Mouse (Mus musculus) right cerebral cortex, postnatal 14 days (tissue): ENCODE measurements around the gene Btf3.

Source experiments
- DNase-seq: peaks from one replicate; pipeline ENCODE4 v3.0.0; 2022

Gene Btf3

GRCm38 (mm10) chr13:98336205-98336604 lies 19.4 kb upstream of the Btf3 start:
- no peak for DNase-seq

DNA sequence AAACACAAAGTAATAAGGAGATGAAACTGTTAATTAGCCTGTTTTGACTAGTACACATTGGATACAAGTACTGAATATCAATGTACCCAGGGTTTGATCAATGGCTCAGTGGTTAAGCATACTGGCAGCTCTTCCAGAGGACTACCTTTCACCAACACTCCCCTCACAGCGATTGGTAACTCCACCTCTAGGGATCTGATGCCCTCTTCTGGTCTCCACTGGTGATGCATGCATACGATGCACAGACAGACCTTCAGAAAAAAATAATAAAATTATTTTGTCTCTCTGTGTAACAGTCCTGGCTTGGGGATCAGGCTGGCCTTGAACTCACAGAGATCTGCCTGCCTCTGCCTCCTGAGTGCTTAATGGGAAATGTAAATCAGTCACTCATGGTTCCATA lies 15.3 kb upstream of the Btf3 start:
- DNase-seq = peak; percentile 16

DNA sequence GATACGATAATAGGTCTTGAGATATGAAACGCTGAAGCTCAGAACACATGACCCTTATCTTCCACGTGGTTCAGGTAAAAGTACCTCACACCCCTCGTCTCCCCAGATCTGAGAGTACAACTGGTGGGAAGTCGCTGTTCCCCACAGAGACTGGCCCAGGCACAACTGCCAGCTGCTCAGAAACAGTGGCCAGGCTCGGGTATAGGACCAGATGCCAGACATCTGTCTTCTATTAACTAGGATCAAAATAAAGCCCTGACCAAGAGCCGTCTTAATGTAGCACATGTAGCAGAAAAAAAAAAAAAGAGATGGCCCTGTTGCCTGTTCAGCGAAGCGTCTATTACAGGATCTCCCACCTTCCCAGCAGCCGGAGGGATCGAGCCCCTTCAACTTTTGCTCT lies 8.2 kb upstream of the Btf3 start:
- no peak for DNase-seq

GRCm38 (mm10) chr13:98317911-98318310 lies 1.1 kb upstream of the Btf3 start:
- DNase-seq = no peak

GRCm38 (mm10) chr13:98317246-98317677 lies 456 bp upstream of the Btf3 start:
- DNase-seq = no peak

DNA sequence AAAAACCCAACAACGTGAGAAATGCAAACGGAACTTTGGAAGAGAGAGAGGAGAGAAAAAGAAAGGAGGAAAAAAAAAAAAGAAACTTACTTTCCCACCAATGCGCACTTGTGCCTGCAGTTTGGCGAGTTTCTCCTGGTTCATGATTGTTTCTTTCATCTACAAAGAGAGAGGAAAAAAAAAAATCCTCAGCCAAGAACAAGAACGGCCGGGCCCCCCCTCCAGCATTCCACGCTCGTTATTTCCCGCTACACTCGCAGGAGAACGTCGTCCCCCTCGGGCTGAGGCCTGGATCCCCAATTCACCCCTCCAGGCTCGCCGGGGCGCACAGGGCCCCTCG lies 696 bp downstream of the Btf3 start:
- DNase-seq = no peak

DNA sequence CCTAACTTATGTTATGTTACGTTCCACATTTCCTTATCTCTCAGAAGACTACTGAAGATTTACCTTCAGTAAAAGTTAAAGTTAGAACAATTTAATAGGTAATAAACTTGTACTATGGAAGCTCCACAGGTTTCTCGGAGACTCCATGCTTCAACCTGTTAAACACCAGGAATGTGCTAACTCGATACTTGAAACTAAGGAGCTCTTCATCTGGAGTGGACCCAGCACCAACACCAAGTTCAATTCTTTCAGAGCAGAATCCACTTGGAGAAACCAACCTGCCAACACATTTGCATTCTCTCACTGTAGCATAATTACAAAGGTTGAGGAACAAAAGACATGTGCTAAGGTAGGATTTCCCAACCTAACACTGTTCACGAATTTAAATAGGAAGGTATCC lies 1.7 kb downstream of the Btf3 start:
- no peak for DNase-seq

GRCm38 (mm10) chr13:98313631-98314030 lies 3.2 kb downstream of the Btf3 start:
- DNase-seq = no peak

DNA sequence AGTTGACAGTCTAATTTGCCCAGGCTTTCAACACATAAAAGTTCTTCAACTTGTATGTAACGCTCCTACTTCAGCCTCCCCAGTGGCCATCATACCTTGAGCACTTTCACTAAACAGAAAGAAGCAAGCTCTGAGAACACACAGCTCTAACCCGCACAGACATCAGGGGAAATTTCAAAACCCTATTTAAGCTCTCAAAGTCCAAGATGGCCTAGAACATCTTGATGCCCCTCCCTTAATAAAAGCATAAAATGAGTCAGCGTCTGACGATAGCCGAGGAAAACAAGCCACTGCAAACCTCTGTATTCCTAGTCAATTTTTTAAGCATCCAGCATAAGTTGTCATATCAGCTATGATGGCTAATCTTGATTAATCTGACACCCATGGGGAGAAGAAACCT lies 5.2 kb downstream of the Btf3 start:
- no peak for DNase-seq

- DNase-seq = no peak
These were observed 8.1 kb downstream of the Btf3 start for GRCm38 (mm10) chr13:98308724-98309123.

GRCm38 (mm10) chr13:98308004-98308403 lies 8.8 kb downstream of the Btf3 start:
- no peak for DNase-seq

GRCm38 (mm10) chr13:98306852-98307475 lies 9.8 kb downstream of the Btf3 start:
- DNase-seq = no peak

DNA sequence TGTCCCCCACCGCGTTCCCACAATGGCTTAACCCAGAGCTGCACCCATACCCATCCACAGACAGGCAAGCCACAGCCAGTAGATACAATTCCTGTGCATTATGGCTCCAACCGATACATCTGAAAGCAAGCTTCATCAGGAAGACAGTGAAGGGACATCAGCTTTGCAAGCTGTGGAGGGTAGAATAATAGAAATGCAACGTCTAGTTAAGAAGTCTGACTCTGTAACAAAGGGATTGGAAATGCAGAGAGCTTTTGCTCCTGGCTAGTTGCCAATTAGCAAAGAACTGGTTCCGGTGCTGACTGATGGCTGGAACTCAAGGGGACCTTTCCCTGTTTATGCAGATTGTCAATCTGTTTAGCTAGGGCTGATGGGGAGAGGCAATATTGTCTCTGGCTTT lies 10.4 kb downstream of the Btf3 start:
- no peak for DNase-seq

DNA sequence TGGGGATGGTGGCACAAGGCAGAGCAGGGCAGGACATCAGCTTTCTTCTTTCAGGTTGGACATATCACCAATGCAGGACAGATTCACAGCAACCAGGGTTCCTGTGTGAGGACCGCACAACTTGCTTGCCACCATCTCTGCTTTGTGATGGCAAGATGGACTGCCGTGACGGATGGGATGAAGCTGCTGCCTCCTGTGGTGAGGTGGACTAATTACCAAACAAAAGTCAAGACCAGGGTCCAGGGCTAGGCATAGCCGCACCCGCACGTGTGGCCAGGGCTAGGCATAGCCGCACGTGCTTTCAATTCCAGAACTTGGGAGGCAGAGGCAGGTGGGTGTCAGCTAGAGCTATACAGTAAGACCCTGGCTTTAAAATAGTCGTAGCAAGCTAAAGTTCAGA lies 11.5 kb downstream of the Btf3 start:
- DNase-seq = no peak

DNA sequence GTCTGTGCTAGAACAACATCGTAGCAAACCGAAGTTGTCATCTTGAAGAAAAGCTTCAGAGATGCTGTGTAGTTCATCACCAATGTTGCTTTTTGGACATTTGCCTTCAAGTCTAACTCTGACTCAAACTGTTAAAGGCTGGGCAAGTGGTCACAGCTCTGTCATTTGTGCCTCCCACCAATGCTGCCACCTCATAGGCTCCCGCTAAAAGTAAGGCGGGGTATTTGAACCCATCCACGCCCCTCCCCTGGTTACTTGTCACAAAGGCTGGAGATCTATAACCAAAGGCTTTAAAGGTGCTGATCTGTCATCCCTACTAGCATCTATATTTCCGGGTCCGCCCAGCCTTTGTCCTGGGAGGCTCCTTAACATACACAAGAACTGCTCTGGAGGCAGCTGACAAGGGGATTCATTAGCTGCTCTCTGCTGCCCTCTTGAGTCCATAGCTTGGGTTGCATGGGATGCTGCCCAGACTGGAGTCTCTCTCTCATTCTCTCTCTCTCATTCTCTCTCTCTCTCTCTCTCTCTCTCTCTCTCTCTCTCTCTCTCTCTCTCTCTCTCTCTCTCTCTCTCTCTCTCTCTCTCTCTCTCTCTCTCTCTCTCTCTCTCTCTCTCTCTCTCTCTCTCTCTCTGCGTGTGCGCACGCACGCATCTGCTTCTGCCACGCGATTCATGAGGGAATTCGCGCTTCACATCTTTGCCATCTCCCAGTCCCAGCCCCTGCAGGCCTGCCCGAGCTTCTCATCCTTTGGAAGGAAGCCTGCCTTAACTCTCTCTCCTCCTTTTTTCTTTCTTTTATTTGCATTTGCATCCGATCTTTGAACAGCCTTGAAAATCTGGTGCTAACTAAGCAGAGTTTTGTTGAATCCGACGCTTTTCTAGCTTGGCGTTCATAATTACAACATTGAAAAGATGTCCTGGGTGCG lies 17.7 kb downstream of the Btf3 start:
- peak; percentile 77 for DNase-seq

DNA sequence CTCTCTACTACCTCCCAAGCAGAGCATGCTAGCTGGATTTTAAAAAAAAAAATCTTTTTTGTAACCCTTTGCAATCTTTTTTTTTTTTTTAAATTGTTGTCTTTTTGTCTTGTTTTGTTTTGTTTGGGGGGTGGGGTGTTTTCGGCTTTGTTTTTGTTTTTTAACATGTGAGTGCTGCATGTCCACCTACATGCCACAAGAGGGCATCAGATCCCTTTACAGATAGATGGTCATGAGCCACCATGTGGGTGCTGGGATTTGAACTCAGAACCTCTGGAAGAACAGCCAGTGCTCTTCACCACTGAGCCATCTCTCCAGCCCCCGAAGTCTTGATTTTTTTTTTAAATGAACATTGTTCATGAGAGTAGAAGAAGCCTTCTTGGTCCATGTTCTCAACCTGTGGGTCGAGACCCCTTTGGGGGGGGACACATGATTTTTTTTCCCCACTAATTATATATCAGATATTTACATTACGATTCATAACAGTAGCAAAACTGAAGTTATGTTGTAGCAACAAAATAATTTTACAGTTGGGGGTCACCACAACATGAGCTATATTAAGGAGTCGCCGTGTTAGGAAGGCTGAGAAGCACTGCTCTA lies 18.8 kb downstream of the Btf3 start:
- DNase-seq = no peak

- no peak for DNase-seq
These were observed 20.7 kb downstream of the Btf3 start for GRCm38 (mm10) chr13:98296072-98296471.

GRCm38 (mm10) chr13:98291712-98292111 lies 25.1 kb downstream of the Btf3 start:
- no peak for DNase-seq

- no peak for DNase-seq
These were observed 26.1 kb downstream of the Btf3 start for GRCm38 (mm10) chr13:98290719-98291118.

DNA sequence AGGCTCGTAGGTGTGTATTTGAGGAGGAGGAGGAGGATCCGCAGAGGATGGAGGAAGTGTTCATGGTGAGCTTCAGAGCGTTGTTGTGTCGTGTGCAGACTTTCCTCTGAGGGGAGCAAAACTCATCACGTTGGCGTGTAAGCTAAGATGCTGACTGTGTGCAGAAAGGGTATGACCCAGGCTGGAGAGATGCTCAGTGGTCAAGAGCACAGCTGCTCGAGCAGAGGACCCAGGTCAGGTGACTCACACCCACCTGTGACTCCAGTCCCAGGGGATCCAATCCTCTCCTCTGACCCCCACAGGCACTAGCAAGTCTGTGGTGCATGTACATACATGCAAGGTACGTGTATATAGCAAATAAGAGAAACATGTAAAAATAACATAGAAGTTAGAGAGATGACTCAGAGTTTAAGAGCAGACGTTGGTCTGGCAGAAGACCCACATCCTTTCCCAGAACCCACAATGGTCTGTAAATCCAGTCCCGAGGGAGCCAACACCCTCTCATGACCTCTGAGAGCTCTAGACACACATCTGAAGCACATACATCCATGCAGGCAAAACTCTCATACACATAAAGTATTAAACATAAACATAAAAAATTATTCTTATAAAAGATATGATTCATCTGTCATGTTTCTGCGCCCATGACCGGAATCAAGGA lies 35.7 kb downstream of the Btf3 start:
- DNase-seq = no peak

DNA sequence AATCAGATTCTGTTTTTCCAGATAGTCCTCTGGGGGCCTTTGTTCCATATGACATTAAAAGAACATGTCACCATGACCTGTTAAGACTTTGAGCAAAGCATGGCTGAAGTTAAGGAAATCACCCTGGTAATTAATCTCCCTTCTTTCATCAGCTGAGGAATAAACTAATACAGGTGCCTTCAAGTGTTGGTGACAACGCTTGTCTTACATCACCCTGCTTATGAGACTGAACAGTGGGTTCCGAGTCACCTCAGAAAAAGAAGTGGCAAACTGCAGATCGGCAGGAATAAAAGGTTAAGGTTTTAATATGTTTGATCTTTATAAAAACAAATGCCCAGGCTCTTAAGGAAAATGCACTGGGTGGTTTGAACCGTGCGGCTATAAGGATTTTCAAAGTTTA lies 37.1 kb downstream of the Btf3 start, which contains the start of gene Gm21976:
Gene Gm21976, plus strand, starts transcription at position 202 of the 400 bp plus-strand sequence.
- DNase-seq = no peak

DNA sequence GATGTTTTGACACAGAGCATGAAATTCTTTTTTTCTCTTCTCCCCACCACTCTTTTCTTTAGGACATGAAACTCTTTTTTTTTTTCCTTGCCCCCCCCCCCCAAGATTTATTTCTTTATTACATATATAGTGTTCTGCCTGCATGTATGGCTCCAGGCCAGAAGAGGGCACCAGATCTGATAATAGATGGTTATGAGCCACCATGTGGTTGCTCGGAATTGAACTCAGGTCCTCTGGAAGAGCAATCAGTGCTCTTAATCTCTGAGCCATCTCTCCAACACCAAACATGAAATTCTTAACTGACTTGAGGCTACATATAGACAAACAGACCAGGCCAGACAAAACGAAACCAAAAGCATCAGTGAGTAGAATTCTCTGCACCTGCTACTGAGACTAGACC lies 39.3 kb downstream of the Btf3 start:
- no peak for DNase-seq

DNA sequence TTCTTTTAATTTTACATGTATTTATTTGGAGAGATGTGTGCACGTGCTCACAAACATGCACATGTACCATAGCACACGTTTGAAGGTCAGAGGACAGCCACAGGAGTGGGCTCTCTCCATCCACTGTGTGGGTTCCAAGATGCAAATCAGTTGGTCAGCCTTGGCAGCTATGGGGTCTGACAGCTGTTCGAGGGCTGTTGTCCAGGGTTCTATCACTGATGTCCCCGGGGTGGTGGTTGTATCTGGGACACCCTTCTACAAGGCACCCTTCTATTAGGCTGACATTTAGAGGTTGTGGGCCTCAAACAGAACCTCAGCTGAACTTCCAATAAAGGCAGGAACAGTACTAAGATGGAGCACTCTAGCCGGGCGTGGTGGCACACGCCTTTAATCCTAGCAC lies 40.6 kb downstream of the Btf3 start:
- no peak for DNase-seq

DNA sequence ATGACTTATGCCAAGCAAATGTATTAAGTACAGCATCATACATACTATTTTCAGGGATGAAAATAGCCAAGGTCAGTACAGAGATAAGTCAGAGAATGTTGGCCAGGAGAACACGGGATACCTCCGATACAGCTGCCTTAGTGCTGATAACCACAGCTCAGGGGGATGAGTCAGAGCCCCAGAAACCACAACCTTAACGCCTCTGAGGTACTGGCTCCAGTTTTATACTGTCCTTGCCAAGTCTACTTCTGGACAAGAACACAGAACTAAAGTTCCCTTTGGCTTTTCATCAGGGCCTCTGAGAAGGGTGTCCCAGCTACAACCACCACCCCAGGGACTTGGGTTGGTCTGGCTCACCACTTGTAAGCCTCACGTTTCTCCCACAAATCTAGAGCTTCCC lies 41.2 kb downstream of the Btf3 start:
- DNase-seq = no peak
